Mouse (Mus musculus) thymus, adult 2 months (tissue): ENCODE results near the gene Dnajc3. TPM values are rescaled to one million over a fixed set of nuclear protein-coding genes. Genes with fewer than 3 reads are reported as not detected.

Experiments used
- DNase-seq: peaks from one replicate; pipeline ENCODE4 v3.0.0; 2021
- H3K27ac ChIP-seq: fragments of 200-500 bp; 2 replicates; pipeline ENCODE4 v1.5.1; 2012; ENCODE audit warnings: low read length, control low read depth; ENCODE audit not compliant: control insufficient read depth, insufficient read depth
- H3K27me3 ChIP-seq: fragments of 200-500 bp; 2 replicates; pipeline ENCODE4 v1.6.1; 2012; ENCODE audit warnings: mild to moderate bottlenecking, low read length, moderate library complexity, mixed read lengths; ENCODE audit not compliant: control insufficient read depth, insufficient read depth
- H3K36me3 ChIP-seq: fragments of 200-500 bp; 2 replicates; pipeline ENCODE4 v1.6.1; 2012; ENCODE audit warnings: mild to moderate bottlenecking, low read length, moderate library complexity; ENCODE audit not compliant: control insufficient read depth, insufficient read depth
- H3K4me1 ChIP-seq: fragments of 200-500 bp; replicated peaks from 2 replicates; pipeline ENCODE4 v1.6.1; 2012; ENCODE audit warnings: low read length; ENCODE audit not compliant: control insufficient read depth, insufficient read depth
- H3K4me3 ChIP-seq: fragments of 200-500 bp; 2 replicates; pipeline ENCODE4 v1.5.1; 2012; ENCODE audit warnings: mild to moderate bottlenecking, low read length, control low read depth, moderate library complexity; ENCODE audit not compliant: control insufficient read depth, insufficient read depth
- CTCF ChIP-seq: fragments of 200-500 bp; IDR thresholded peaks from 2 replicates; pipeline ENCODE4 v1.5.1; 2012; ENCODE audit warnings: mild to moderate bottlenecking, control low read depth, low read length, moderate library complexity, borderline replicate concordance; ENCODE audit not compliant: control insufficient read depth, poor library complexity, insufficient read depth; ENCODE audit errors: extremely low read depth
- POLR2A ChIP-seq: fragments of 200-500 bp; IDR thresholded peaks from 2 replicates; pipeline ENCODE4 v1.6.1; 2012; ENCODE audit warnings: mild to moderate bottlenecking, low read length, control low read depth, moderate library complexity; ENCODE audit not compliant: control insufficient read depth, poor library complexity, insufficient read depth; ENCODE audit errors: extremely low read depth
- WGBS: fragments of 180-500 bp; shearing (Covaris S2); methylation state at CpG from one replicate; pipeline ENCODE4 v1.1.7; 2018; 5-methylcytosine and 5-hydroxymethylcytosine counted together
- polyA plus RNA-seq: library from polyadenylated mRNA; depleted of rRNA; stranded (reverse); fragments of >200 nt; gene quantifications from 2 replicates; pipeline ENCODE4 v1.2.3, GENCODE M21; 2012

Dnajc3 gene
- polyA plus RNA-seq, 1 experiment = 29.8 TPM

GRCm38 (mm10) chr14:118958010-118958409 lies 20.2 kb downstream of the Dnajc3 start:
- 98% methylated on average over 3 of the region's 3 CpGs for WGBS
- H3K4me1 ChIP-seq = no peaks in the 10 kb centered on the region
- TF ChIP-seq POLR2A (no peak), CTCF (no peak)
- no peaks in the 10 kb centered on the region for H3K27me3 ChIP-seq
- peaks cover 78% of the 10 kb centered on the region for H3K36me3 ChIP-seq
- DNase-seq = no peak
- H3K27ac ChIP-seq = no peak overlapping the region
- no peak overlapping the region for H3K4me3 ChIP-seq

- no peak overlapping the region for H3K4me3 ChIP-seq
- 0 out of 2 replicates have a peak, but pooled peaks cover 2% of the 10 kb centered on the region for H3K4me1 ChIP-seq
- no peak overlapping the region for H3K27ac ChIP-seq
- H3K36me3 ChIP-seq = peaks cover 69% of the 10 kb centered on the region
- WGBS = 98% methylated on average over 4 of the region's 4 CpGs
- TF ChIP-seq POLR2A = no peak
- TF ChIP-seq CTCF = no peak
- no peaks in the 10 kb centered on the region for H3K27me3 ChIP-seq
- DNase-seq = no peak
Measured at GRCm38 (mm10) chr14:118965356-118966000, 27.7 kb downstream of the Dnajc3 start.

- H3K4me3 ChIP-seq = no peak overlapping the region
- H3K27ac ChIP-seq = no peak overlapping the region
- 0 out of 2 replicates have a peak, but pooled peaks cover 2% of the 10 kb centered on the region for H3K4me1 ChIP-seq
- no peak for DNase-seq
- H3K36me3 ChIP-seq = peaks cover 69% of the 10 kb centered on the region
- H3K27me3 ChIP-seq = no peaks in the 10 kb centered on the region
- 97% methylated on average over 7 of the region's 7 CpGs for WGBS
- TF ChIP-seq CTCF (no peak), POLR2A (no peak)
Measured at GRCm38 (mm10) chr14:118967646-118968045, 29.9 kb downstream of the Dnajc3 start.

GRCm38 (mm10) chr14:118972268-118972667 lies 34.5 kb downstream of the Dnajc3 start:
- TF ChIP-seq CTCF = no peak
- TF ChIP-seq POLR2A = no peak
- peaks cover 100% of the 10 kb centered on the region for H3K36me3 ChIP-seq

GRCm38 (mm10) chr14:118977136-118977816 lies 39.5 kb downstream of the Dnajc3 start:
- peaks cover 80% of the 10 kb centered on the region for H3K36me3 ChIP-seq

More at GRCm38 (mm10) chr14:118972268-118972667, 34.5 kb downstream of the Dnajc3 start:
- Histone ChIP-seq H3K4me3 (no peak overlapping the region), H3K4me1 (no peaks in the 10 kb centered on the region), H3K27ac (no peak overlapping the region), H3K27me3 (no peaks in the 10 kb centered on the region)
- DNase-seq = no peak
- WGBS = 97% methylated on average over 6 of the region's 6 CpGs

GRCm38 (mm10) chr14:118979571-118980325 lies 42.0 kb downstream of the Dnajc3 start:
- 93% methylated on average over 7 of the region's 7 CpGs for WGBS
- Histone ChIP-seq H3K27ac (peak overlapping the region; percentile 89), H3K36me3 (peaks cover 55% of the 10 kb centered on the region)

More at GRCm38 (mm10) chr14:118977136-118977816, 39.5 kb downstream of the Dnajc3 start:
- TF ChIP-seq POLR2A = no peak
- DNase-seq = no peak
- Histone ChIP-seq H3K4me1 (peaks cover 15% of the 10 kb centered on the region), H3K27ac (no peak overlapping the region), H3K27me3 (no peaks in the 10 kb centered on the region), H3K4me3 (no peak overlapping the region)
- 99% methylated on average over 8 of the region's 8 CpGs for WGBS

More at GRCm38 (mm10) chr14:118979571-118980325, 42.0 kb downstream of the Dnajc3 start:
- TF ChIP-seq CTCF (no peak), POLR2A (no peak)
- no peak for DNase-seq
- Histone ChIP-seq H3K4me3 (no peak overlapping the region), H3K27me3 (no peaks in the 10 kb centered on the region), H3K4me1 (peaks cover 32% of the 10 kb centered on the region)
